Mouse (Mus musculus) adipocyte (in vitro differentiated cells): Measurements from ENCODE around the gene Kri1.
"Not testable (repeated sequence)": the region's sequence is repeated elsewhere in the genome, so short reads cannot be mapped to it uniquely, and the experiment has no call there.

Source experiments
- DNase-seq: peaks from one replicate; pipeline ENCODE4 v3.0.0-alpha.2; 2016; ENCODE audit warnings: low spot score

Kri1 gene

DNA sequence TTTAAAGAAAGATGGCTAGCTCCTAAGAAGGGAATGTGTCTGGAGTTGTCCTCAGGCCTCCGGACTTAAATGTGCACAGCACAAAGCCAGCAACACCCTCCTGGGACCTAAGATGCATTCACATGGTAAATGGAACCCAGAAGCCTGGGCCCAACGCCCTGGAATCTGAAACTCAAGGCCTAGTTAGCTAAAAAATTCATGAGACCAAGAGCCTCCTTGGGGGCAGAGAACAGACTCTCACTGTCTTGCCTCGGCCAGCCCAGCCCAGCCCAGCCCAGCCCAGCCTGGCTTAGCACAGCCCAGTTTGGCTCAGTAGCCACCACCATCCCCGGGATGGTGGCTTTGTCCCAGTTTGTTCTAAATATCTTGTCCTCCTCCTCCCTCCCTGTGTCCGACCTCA is 27.7 kb upstream of the Kri1 start:
- DNase-seq, result peak; percentile 60

DNA sequence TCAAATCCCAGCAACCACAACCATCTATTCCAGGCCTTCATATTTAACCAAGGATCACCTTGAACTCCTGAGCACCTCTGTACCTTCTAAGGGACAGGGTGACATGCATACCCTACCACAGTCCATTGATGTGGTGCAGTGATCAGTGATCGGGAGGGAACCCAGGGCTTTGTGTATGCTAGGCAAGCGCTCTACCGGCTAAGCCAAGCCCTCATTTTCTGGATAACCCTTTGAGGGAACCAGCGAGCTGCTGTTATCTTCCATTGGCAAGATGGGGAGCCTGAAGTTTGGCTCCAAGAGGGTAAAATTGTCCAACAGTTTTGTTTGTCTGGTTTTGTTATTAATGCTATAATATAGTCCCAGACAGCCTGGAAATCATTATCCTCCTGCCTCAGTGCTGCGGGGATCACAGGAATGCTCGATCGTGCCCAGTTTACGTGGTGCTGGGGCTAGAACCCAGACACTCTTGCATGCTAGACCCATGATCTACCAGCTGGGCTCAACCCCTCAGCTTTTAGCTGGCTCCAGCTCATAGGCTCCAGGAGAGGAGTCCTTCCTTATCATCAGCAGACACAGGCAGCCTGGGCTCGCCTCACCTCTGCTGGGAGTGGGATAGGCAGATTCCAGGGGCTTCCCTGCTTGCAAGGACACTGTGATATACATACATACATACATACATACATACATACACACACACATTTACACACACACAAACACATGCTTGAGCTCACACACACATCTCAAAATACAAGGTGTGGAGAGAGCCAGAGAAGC is 26.8 kb upstream of the Kri1 start:
- DNase-seq, result no peak

DNA sequence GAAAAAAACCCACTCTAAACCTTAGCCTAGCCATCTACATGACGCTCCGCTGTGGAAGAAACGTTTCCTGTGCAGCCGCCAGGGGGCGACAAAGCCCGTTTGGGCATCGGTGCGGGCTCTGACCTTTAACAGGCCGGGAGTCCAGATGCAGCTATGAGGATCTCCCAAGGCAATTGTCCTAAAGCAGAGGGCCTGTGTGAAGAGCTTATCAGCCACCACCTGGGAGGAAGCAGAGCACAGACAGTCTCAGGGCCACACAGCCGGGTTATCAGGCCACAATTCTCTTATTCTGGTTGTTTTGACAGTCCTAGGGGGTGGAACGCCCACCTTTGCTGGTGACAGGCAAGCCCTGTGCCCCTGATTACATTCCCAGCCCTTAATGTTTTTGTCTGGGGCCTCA is 25.6 kb upstream of the Kri1 start:
- DNase-seq, result peak; percentile 89

DNA sequence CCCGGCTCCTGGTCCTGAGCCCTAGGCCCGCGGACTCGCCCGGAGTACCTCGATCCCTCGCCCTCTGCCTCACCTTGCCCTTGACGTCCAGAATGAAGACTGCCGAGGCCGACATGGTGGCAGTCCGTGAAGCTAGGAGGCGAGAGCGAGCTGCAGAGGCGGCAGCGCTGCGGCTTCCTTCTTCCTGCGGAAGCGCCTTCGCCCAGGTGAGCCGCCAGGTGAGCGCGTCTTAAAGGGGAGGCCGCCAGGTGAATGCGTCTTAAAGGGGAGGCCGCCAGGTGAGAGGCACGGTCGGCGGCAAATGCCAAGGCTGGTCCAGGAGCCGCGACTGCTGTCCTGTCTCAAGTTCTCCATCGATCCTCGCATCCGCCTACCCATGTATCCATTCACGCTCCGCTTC is 24.4 kb upstream of the Kri1 start, which contains the start of gene Ap1m2:
Gene Ap1m2 (minus strand): TSS at position 204 of the 400 bp plus-strand sequence.
- no peak for DNase-seq

DNA sequence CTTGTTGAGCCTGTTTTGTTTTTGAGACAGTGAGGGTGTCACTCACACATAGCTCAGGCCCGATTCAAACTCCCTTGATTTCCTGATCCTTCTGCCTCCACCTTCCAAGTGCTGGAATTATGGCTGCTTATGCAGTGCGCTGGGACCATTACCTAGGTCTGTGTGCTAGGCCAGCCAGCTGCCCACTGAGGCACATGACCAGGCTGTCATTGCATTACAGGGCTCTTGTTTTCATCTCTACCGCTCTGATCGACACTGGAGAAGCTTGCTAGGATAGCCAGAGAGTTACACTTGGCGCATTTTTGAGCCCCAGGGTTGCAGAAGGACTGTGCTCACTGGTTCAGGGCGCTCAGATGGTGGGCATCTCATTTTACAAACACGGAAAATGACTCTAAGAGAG is 23.9 kb upstream of the Kri1 start:
- DNase-seq, result no peak

DNA sequence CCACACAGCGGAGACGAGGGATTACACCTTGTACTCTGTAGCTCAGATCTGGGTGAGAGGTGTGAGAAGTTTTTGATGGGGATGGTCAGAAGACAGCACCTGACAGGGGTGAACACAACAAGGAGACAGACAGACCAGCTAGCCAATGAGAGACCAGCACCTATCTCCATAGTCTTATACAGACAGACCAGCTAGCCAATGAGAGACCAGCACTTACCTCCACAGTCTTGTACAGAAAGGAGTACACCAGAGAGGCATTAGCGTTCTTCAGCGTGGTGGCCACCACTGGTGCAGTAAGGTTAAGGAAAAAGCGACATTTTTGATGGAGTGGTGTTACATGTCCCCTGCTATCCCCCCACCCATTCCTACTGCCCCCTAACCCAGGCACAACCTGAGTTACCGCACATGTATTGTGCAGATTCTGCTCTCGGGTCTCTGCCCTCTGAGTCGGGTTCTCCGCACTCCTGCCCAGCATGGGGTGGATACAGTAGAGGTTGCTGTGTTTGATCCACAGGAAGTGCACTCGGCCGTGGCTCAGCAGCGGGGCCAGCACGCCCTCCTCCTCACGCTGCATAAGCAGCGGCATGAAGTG is 21.5 kb upstream of the Kri1 start:
- no peak for DNase-seq

DNA sequence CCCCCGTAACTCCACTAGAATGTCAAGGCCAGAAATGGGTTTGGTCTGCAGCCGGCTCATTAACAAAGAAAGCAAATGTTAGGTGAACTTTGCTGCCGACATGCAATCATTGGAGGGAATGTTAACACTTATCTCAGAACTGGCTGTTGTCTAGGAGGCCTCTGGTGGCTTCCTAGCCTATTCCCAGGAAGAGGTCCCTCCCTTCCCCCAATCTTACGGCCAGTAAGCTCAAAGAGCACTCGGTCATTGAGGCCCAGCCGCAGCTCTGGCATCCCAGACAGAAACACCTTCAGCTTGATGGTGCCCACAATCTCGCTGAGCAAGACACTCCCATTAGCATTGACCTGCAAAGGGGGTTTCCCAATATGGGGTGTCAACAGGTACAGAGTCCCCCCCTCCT is 17.3 kb upstream of the Kri1 start:
- no peak for DNase-seq

DNA sequence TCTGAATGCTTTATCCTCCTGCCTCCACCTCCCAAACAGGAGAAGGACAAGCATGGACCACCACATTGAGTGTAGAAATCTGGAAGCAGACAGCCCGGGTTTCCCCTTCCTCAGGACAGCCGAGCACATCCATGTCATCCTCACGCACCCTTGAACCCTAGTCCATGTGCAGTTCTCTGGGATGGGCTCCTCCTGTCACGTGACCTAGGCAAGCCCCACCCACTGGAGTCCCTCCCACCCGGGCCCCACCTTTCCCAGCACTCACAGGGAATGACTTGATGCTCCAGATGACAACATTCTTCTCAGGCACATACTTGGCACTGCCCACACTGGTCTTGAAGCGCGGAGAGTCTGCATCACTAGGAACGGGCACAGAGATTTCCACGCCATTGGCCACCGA is 11.2 kb upstream of the Kri1 start:
- DNase-seq, result no peak

DNA sequence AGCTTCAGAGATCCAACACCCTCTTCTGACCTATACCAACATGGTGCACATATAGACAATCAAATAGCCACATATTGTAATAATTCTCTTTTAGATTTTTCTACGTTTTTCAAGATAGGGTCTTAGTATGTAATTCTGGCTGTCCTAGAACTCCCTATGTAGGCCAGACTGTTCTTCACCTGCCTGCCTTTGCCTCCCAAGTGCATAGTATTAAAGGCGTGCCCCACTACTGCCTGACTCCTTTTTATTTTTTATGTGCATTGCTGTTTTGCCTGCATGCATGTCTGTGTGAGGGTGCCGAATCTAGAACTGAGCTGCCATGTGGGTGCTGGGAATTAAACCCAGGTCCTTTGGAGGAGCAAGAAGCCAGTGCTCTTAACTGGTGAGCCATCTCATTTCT is 4.5 kb upstream of the Kri1 start:
- DNase-seq, result no peak

DNA sequence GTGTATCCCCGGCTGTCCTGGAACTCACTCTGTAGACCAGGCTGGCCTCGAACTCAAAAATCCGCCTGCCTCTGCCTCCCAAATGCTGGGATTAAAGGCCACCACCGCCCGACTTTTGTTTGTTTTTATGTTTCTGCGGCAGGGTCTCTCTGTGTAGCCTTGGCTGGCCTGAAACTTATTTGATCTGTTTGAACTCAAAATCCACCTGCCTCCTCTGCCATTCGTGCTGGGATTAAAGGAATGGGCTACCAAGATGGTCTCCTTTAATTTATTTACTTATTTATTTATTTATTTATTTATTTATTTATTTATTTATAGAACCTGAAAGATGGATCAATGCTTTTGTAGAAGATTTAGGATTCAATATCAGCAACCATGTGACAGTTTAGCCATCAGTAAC is 4.1 kb upstream of the Kri1 start:
- DNase-seq, result not testable (repeated sequence)

DNA sequence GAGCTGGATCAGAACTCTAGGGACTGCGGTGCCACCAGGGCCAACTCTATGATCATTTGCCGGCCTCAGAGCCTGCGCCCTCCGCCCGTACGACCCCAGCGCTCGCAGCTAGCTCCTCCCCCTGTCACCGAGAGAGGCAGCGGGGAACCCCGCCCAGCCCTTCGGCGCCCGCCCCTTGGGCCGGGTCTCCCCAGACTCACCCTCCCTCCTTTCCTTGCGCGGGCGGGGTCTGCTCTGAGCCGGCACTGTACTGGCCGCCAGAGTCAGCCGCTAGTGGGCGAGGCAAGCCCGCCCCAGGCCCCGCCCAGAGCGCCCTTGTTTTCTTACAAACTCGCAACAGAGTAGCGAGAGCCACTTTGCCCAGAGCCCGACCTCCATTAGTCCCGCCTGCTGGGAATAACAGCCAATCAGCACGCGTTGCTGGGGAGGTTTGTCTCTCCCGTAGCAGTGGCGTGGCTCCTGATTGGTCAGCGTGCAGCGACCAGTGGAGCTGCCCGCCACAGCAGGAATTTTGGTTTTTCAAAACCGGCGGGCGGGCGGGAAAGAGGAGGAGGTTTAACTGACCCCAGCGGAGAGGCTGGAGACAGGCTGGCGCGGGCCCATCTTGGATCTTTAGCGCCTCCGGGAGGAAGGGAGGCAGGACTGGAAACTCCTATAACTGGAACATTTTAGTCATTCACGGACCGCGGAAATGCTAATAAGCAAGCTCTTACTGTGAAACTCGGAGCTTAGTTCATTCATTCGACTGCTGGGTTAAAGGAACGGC is 3.4 kb upstream of the Kri1 start, which contains the start of gene Cdkn2d:
Gene Cdkn2d (minus strand): TSS at position 386 of the 766 bp plus-strand sequence.
- peak; percentile 100 for DNase-seq

DNA sequence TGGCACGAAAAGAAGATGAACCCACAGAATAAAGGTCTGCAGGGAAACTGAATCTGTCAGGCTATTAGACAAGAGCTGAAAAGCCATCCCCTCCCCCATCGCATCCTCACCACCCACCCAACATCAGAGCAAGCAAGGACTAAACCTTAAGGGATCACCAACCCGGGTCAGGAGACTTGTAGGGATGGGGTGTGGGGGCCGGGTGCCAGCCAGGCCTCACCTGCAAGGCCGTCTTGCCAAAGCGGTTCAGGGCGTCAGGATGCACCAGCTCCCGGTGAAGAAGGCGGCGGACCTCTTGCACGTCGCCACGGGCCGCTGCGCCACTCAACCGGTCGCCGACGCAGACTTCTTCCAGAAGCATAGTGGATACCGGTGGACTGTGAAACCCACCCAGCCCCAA is 2.8 kb upstream of the Kri1 start:
- peak; percentile 31 for DNase-seq

DNA sequence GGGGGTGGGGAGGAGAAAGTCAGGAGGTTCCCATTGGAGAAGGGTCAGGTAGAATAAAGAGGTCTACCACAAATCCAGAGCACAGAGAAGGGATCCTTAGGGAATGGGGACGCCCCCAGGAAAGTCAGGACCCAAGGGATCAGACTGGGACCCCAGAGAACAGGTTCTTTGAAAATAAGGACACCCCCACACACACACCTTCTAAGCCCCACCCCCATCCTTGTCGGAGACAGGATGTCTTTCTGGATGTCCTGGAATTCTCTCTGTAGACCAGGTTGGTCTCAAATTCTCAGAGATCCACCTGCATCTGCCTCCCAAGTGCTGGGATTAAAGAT is 1.5 kb upstream of the Kri1 start:
- DNase-seq, result no peak

DNA sequence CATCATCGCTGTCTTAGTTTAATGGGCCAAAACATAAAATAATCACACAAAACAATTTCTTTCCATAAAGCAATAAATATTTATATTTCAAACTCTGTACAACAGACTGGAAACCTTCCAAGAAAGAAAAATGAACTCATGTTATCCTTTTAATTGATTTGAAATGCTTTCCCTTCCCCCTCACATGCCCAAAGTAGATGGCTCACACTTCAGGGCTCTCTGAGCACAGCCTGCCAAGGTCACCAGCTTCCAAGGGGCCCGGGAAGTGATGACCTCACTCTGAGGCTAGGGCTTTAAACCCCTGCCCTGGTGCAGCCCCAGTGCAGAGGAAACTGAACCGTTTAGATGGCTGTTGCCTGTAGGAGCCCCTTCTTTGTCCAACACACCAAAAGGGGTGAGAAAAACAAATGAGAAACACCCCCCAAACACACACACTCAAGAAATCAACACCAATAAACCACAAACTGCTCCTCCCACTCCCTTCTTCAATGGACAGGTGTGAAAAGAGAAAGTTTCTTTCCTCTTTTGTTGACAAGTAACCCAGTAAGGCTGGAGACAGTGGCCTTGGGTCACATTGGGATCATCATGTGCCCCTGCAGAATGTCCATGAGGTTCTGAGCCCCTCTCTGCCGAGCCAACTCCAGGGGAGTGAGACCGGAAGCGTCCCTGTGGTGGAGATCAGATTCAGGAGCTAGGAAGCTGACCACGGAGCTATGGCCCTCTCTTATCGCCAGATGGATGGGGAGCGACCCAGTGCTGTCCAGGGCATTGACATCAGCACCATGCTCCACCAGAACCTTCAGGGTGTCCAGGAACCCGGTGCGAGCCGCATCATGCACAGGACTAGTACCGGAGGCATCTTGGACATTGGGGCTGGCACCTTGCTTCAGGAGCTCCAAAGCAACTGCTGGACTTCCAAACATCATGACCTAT is 901 bp upstream of the Kri1 start:
- DNase-seq, result peak; percentile 39

DNA sequence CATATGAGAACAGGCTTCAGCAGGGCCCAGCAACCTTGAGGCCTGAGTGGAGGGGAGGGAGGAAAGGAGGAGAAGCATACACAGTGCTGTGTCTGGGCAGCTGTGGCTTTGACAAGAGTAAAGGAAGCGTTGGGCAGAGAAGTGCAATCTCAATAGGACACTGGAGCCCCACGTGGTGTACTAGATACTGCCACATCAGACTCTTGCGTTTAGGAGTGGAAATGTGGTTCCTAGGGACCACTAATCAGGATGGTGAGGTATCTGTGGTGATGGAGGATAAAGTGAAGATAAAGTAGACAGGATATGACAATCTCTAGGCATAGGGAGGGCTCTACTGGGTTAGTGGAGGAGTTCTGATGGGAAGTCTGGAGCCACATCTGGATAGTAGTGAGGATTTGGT is 1.0 kb downstream of the Kri1 start:
- no peak for DNase-seq

DNA sequence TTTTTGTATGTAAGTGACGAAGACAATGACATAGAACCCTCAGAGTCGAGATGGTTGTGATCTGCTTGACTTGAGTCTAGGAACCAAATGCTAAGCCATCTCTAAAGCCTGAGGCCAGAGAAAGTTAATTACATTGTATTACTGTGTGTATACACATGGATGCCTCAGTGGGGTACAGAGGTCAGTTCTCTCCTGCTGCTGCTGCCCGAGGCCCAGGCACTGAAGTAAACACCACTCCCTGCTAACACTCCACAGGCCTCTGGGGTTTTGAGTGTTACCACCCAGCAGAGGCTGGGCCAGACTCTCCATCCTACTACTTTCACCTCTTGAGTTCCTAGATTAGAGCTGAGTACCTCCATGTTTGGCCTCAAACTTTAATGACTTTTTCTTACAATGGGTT is 3.8 kb downstream of the Kri1 start:
- no peak for DNase-seq

DNA sequence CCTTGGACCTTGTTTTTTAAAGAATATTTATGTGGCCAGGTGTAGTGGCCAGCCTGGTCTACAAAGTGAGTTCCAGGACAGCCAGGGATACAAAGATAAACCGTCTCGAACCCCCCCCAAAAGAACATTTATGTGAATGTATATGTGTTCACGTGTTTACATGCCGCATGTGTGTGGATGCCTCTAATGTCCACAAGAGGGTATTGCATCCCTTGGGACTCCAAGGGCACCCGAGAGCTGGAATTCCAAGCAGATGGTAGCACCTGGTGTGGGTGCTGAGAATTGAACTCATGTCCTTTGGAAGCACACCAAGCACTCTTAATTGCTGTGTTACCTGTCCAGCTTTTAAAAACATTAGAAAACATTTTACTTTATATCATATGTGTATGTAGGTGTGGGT is 4.2 kb downstream of the Kri1 start:
- DNase-seq, result no peak

DNA sequence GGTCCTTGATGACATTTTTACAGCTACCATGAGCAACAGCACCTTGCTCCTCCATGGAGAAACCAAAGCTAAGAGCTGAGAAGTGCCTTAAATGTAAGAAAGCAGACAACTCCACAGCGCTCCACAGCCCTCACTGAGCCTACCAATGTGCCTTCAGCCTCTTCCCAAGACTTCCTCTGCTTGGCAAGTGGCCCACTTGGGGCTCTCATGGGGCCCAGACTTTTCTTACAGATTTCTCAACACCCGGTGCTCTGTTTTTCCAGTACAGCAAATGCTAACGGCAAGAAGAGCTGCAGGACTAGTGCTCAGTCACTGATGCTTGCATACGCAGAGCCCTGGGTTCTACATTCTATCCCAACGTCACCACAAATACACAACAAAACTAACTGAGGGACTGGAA is 10.0 kb downstream of the Kri1 start:
- peak; percentile 78 for DNase-seq

DNA sequence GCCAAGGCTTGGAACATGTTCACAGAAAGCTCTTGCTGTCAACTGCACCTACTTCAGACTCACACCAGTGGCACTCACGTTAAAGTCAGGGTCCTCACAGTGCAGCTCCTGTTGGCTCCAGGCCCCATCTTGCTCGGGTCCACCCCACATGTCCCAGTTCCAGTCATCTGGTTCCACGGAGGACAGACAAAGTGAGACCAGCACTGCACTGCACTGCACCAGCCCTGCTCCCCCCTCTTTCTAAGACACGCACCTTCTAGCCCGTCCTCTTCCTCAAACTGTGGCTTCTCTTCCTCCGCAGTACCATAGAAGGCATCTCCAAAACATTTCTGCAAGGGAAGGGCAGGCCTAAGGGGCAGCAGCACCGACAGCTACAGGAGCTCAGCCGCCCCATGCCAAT is 11.5 kb downstream of the Kri1 start:
- DNase-seq, result no peak

DNA sequence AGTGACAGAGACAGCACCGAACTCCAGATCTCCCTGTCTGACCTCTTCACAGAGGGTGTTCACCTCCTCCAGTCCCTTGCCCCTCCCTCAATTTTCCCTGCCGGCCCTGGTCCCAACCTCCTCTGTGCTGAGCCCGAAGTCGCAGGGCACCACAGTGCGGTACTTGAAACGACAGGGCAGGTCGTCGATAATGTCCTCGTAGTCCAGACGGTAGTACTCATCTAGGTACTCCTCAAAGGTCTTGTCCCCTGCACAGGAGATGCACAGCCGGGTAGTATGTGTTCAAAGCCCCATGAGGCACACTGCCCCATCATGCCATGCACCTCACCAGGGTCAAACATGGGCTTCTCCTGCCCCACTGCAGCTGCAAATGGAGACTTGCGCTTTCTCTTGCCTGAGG is 12.0 kb downstream of the Kri1 start:
- DNase-seq, result no peak

DNA sequence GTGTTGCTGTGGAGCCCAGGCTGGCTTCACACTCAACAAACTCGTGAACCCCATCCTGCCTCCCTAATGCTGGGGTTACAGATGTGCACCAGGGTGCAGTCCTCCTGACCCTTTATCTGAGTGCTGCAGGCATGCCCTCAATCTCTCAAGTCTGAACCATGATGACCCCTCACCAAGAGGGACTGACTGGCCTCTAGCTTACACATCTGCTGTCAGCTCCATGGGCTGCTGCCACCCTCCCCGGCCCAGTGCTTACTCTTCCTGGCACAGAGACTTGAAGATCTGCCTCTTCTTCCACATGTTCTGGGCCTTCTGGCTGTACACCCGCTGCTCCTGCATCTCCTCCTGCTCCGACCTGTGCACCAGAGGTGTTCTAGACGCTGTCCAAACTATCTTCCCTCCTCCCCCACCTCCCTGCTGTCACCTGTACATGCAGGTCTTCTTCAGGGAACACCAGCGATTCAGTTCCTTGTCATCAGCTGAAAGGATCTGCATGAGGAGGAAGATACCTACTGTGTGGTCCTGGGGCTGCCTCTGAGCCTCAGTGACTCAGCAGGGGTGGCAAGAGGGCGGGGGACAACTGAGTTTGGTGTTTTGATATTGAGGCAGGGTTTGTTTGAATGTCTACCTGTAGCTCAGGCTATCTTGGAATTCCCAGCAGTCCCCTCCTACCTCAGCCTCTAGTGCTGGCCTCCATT is 12.6 kb downstream of the Kri1 start:
- no peak for DNase-seq

DNA sequence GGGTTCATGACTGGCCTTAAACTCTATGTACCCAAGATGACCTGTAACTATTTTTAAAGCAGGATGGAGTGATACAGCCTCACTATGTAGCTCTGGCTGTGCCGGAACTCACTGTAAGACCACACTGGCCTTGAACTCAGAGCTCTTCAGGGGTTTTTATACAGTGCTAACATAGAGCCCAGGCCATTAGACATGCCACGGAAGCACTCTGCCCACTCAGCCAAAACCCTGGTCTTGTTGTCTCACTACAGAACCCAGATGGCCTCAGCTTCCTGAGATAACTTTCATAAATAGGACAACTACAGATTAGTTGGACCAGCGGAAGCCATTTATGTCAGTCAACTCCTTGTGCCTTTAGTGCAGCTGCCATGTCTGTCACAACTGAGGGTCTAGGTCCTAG is 13.4 kb downstream of the Kri1 start:
- no peak for DNase-seq
